7 mouse cellular contexts compared by ENCODE assay signal in genomic region chr15:78588049-78588448, GRCm38 (mm10). TPM values are rescaled to one million over a fixed set of nuclear protein-coding genes. Genes with fewer than 3 reads are reported as not detected.
"Had no signal": no experiment of that assay in that cellular context is flagged by ENCODE, and none has a peak within 500 bp of the region (broad histone marks: within the 10 kb centered on the region; RNA-seq: fewer than 3 reads in every experiment).

No protein-coding gene starts in this region.

- H3K27me3 ChIP-seq: neural tube, embryonic 15.5 days had no signal

- H3K9ac ChIP-seq: neural tube, embryonic 15.5 days had no signal

- H3K36me3 ChIP-seq: limb, embryonic 10.5 days; midbrain, embryonic 10.5 days; neural tube, embryonic 15.5 days had no signal

- H3K9me3 ChIP-seq: limb, embryonic 10.5 days; neural tube, embryonic 15.5 days had no signal

- H3K27ac ChIP-seq: layer of hippocampus, adult 2 months; limb, embryonic 10.5 days; midbrain, embryonic 10.5 days had no signal

- DNase-seq: thymus, adult 18-20 months had no signal

- H3K4me2 ChIP-seq: neural tube, embryonic 15.5 days had no signal

- H3K4me3 ChIP-seq: layer of hippocampus, adult 2 months; limb, embryonic 10.5 days; midbrain, embryonic 10.5 days; myocyte; neural tube, embryonic 15.5 days had no signal

RNA-seq across cellular contexts. Expression of gene Rac2, which starts 15.5 kb away (rescaled TPM):
- polyA plus RNA-seq: myocyte had no signal

RNA-seq across cellular contexts. Expression of gene Sstr3, which starts 43.6 kb away (rescaled TPM):
- total RNA-seq: megakaryocyte progenitor cell, adult 5-6 weeks had no signal
- polyA plus RNA-seq: limb, embryonic 10.5 days; myocyte had no signal
